Mouse (Mus musculus) heart, adult 2 months (tissue): Measurements from ENCODE around the gene Dctn2. TPM values are rescaled to one million over a fixed set of nuclear protein-coding genes. Genes with fewer than 3 reads are reported as not detected.

Source experiments
- DNase-seq, 2 experiments: peaks; one replicate each; pipeline ENCODE4 v3.0.0; 2021
- H3K27ac ChIP-seq: fragments of 200-600 bp; 2 replicates; pipeline ENCODE4 v1.8.1; 2022
- H3K27me3 ChIP-seq: fragments of 200-500 bp; 2 replicates; pipeline ENCODE4 v1.6.1; 2012; ENCODE audit warnings: mild to moderate bottlenecking, low read length, inconsistent platforms, mixed read lengths; ENCODE audit not compliant: control insufficient read depth, insufficient read depth
- H3K36me3 ChIP-seq: fragments of 200-500 bp; 2 replicates; pipeline ENCODE4 v1.6.1; 2012; ENCODE audit warnings: low read length, inconsistent platforms; ENCODE audit not compliant: control insufficient read depth, insufficient read depth
- H3K4me1 ChIP-seq: fragments of 200-500 bp; 2 replicates; pipeline ENCODE4 v1.6.1; 2011; ENCODE audit warnings: low read length; ENCODE audit not compliant: control insufficient read depth, insufficient read depth
- H3K4me3 ChIP-seq: fragments of 200-600 bp; 2 replicates; pipeline ENCODE4 v1.8.1; 2022
- H3K79me2 ChIP-seq: fragments of 200-500 bp; replicated peaks from 2 replicates; pipeline ENCODE4 v1.6.1; 2012; ENCODE audit warnings: mild to moderate bottlenecking, inconsistent platforms, low read length, moderate library complexity, mixed read lengths; ENCODE audit not compliant: control insufficient read depth, insufficient read depth
- H3K9ac ChIP-seq: fragments of 200-500 bp; 2 replicates; pipeline ENCODE4 v1.6.1; 2012; ENCODE audit warnings: low read depth, mild to moderate bottlenecking, control low read depth, inconsistent platforms, low read length, mixed read lengths
- CTCF ChIP-seq: fragments of 200-600 bp; IDR thresholded peaks from 2 replicates; pipeline ENCODE4 v1.8.1; 2022; ENCODE audit warnings: antibody characterized with exemption, mild to moderate bottlenecking, moderate library complexity
- EP300 ChIP-seq: fragments of 200-500 bp; IDR thresholded peaks from 2 replicates; pipeline ENCODE4 v1.6.1; 2011; ENCODE audit warnings: low read depth, low read length, control low read depth; ENCODE audit not compliant: insufficient read depth
- POLR2A ChIP-seq: fragments of 200-500 bp; IDR thresholded peaks from 2 replicates; pipeline ENCODE4 v1.6.1; 2011; ENCODE audit warnings: mild to moderate bottlenecking, low read depth, low read length, control low read depth; ENCODE audit not compliant: insufficient read depth
- WGBS: fragments of 180-500 bp; shearing (Covaris S2); methylation state at CpG from one replicate; pipeline ENCODE4 v1.1.7; 2018; 5-methylcytosine and 5-hydroxymethylcytosine counted together
- intact Hi-C: fragments of 180-260 bp; cut with DNase I; formaldehyde crosslinking; loops from one replicate; pipeline ENCODE4 v1.15.1; 2025
- polyA plus RNA-seq: library from polyadenylated mRNA; depleted of rRNA; stranded (reverse); fragments of >200 nt; gene quantifications from 2 replicates; pipeline ENCODE4 v1.2.3, GENCODE M21; 2012; rRNA removed
- total RNA-seq, 2 experiments: library from RNA; stranded (reverse); gene quantifications; 2 replicates each; pipeline ENCODE4 v1.2.3; 2021

The Dctn2 gene
- total and polyA plus RNA-seq, 3 experiments = 123 to 139 (median 135) TPM

- Histone ChIP-seq H3K79me2 (no peaks in the 10 kb centered on the region), H3K4me3 (no peak overlapping the region), H3K4me1 (no peaks in the 10 kb centered on the region), H3K9ac (no peak overlapping the region), H3K27ac (no peak overlapping the region), H3K27me3 (peaks cover 5% of the 10 kb centered on the region; the same call in 1 of the 2 replicates), H3K36me3 (no peaks in the 10 kb centered on the region)
- intact Hi-C loops = no loop called here
- DNase-seq = no peak
- no peak for TF ChIP-seq CTCF
- TF ChIP-seq EP300 = no peak
- TF ChIP-seq POLR2A = no peak
- WGBS = 72% methylated on average over 7 of the region's 7 CpGs
These were observed 64.0 kb downstream of the Dctn2 start for GRCm38 (mm10) chr10:127330212-127330611.

Other genes with a start within 250 kb of the Dctn2 start
- gene Tsfm, start 235.5 kb upstream of the Dctn2 start, total RNA-seq = 10 to 100 TPM; 50.8 to 58.7 TPM
- 40.0 and 42.4 TPM in 2 replicates for gene Tsfm, start 235.5 kb upstream of the Dctn2 start, polyA plus RNA-seq
- 1 to 10 TPM; 6.3 to 7.0 TPM for gene Mettl1, start 225.0 kb upstream of the Dctn2 start, total RNA-seq
- 12.3 and 16.0 TPM in 2 replicates for gene Mettl1, start 225.0 kb upstream of the Dctn2 start, polyA plus RNA-seq
- gene Eef1akmt3, start 224.9 kb upstream of the Dctn2 start, total RNA-seq = not detected
- 0.06 TPM in 2 replicates for gene Eef1akmt3, start 224.9 kb upstream of the Dctn2 start, polyA plus RNA-seq
- gene Cyp27b1, start 218.1 kb upstream of the Dctn2 start, total RNA-seq = under 1 TPM in 1 of 2 experiments, not detected in 1; 0.10 TPM
- gene Cyp27b1, start 218.1 kb upstream of the Dctn2 start, polyA plus RNA-seq = 0.12 and 0.35 TPM in 2 replicates
- gene March9, start 206.2 kb upstream of the Dctn2 start, total RNA-seq = 1 to 10 TPM; 2.8 to 3.1 TPM
- 2.5 and 2.7 TPM in 2 replicates for gene March9, start 206.2 kb upstream of the Dctn2 start, polyA plus RNA-seq
- 10 to 100 TPM; 77.8 to 83.0 TPM for gene Cdk4, start 202.8 kb upstream of the Dctn2 start, total RNA-seq
- gene Cdk4, start 202.8 kb upstream of the Dctn2 start, polyA plus RNA-seq = 110 and 139 TPM in 2 replicates
- 10 to 100 TPM; 39.3 to 51.0 TPM for gene Tspan31, start 196.1 kb upstream of the Dctn2 start, total RNA-seq
- gene Tspan31, start 196.1 kb upstream of the Dctn2 start, polyA plus RNA-seq = 67.6 and 130 TPM in 2 replicates
- gene Agap2, start 191.1 kb upstream of the Dctn2 start, total RNA-seq = 1 to 10 TPM; 5.0 to 5.5 TPM
- 2.9 and 4.8 TPM in 2 replicates for gene Agap2, start 191.1 kb upstream of the Dctn2 start, polyA plus RNA-seq
- 10 to 100 TPM; 24.4 to 25.1 TPM for gene Os9, start 145.2 kb upstream of the Dctn2 start, total RNA-seq
- gene Os9, start 145.2 kb upstream of the Dctn2 start, polyA plus RNA-seq = 25.6 and 26.4 TPM in 2 replicates
- gene B4galnt1, start 101.1 kb upstream of the Dctn2 start, total RNA-seq = 1 to 10 TPM; 1.8 to 2.0 TPM
- gene B4galnt1, start 101.1 kb upstream of the Dctn2 start, polyA plus RNA-seq = 4.0 and 9.5 TPM in 2 replicates
- 10 to 100 TPM; 13.2 to 14.7 TPM for gene Slc26a10, start 85.7 kb upstream of the Dctn2 start, total RNA-seq
- gene Slc26a10, start 85.7 kb upstream of the Dctn2 start, polyA plus RNA-seq = 40.5 and 68.0 TPM in 2 replicates
- 10 to 100 TPM in 1 of 2 experiments, 1 to 10 TPM in 1; 9.8 to 10.1 TPM for gene Arhgef25, start 76.3 kb upstream of the Dctn2 start, total RNA-seq
- 17.4 and 18.2 TPM in 2 replicates for gene Arhgef25, start 76.3 kb upstream of the Dctn2 start, polyA plus RNA-seq
- gene Dtx3, start 70.6 kb upstream of the Dctn2 start, total RNA-seq = 10 to 100 TPM; 23.7 to 24.2 TPM
- 92.6 and 102 TPM in 2 replicates for gene Dtx3, start 70.6 kb upstream of the Dctn2 start, polyA plus RNA-seq
- 10 to 100 TPM; 25.7 to 28.8 TPM for gene Pip4k2c, start 54.8 kb upstream of the Dctn2 start, total RNA-seq
- 29.0 and 42.3 TPM in 2 replicates for gene Pip4k2c, start 54.8 kb upstream of the Dctn2 start, polyA plus RNA-seq
- under 1 TPM; 0.34 to 0.45 TPM for gene Kif5a, start 3.0 kb upstream of the Dctn2 start, total RNA-seq
- 1.3 and 2.2 TPM in 2 replicates for gene Kif5a, start 3.0 kb upstream of the Dctn2 start, polyA plus RNA-seq
- 10 to 100 TPM; 19.2 to 20.4 TPM for gene Mbd6, start 22.6 kb downstream of the Dctn2 start, total RNA-seq
- gene Mbd6, start 22.6 kb downstream of the Dctn2 start, polyA plus RNA-seq = 15.8 and 22.3 TPM in 2 replicates
- 10 to 100 TPM; 42.6 to 47.7 TPM for gene Mars, start 45.4 kb downstream of the Dctn2 start, total RNA-seq
- gene Mars, start 45.4 kb downstream of the Dctn2 start, polyA plus RNA-seq = 36.6 and 51.3 TPM in 2 replicates
- gene Arhgap9, start 55.6 kb downstream of the Dctn2 start, total RNA-seq = 1 to 10 TPM; 2.3 to 2.4 TPM
- gene Arhgap9, start 55.6 kb downstream of the Dctn2 start, polyA plus RNA-seq = 2.5 and 4.8 TPM in 2 replicates
- under 1 TPM; 0.91 to 0.96 TPM for gene Gli1, start 75.6 kb downstream of the Dctn2 start, total RNA-seq
- gene Gli1, start 75.6 kb downstream of the Dctn2 start, polyA plus RNA-seq = 2.4 and 3.2 TPM in 2 replicates
- not detected for gene Inhbe, start 88.0 kb downstream of the Dctn2 start, total RNA-seq
- not detected in 2 replicates for gene Inhbe, start 88.0 kb downstream of the Dctn2 start, polyA plus RNA-seq
- not detected for gene Inhbc, start 104.1 kb downstream of the Dctn2 start, total RNA-seq
- 0.18 TPM in 1 of 2 replicates, not detected in the other for gene Inhbc, start 104.1 kb downstream of the Dctn2 start, polyA plus RNA-seq
- 100 to 1,000 TPM; 151 to 171 TPM for gene R3hdm2, start 114.0 kb downstream of the Dctn2 start, total RNA-seq
- gene R3hdm2, start 114.0 kb downstream of the Dctn2 start, polyA plus RNA-seq = 120 and 154 TPM in 2 replicates
- gene Stac3, start 235.3 kb downstream of the Dctn2 start, total RNA-seq = 1 to 10 TPM in 1 of 2 experiments, under 1 TPM in 1; 0.21 to 1.2 TPM
- gene Stac3, start 235.3 kb downstream of the Dctn2 start, polyA plus RNA-seq = 0.86 and 1.7 TPM in 2 replicates
- gene Ndufa4l2, start 248.6 kb downstream of the Dctn2 start, total RNA-seq = 10 to 100 TPM; 20.1 to 27.9 TPM
- gene Ndufa4l2, start 248.6 kb downstream of the Dctn2 start, polyA plus RNA-seq = 45.1 and 64.4 TPM in 2 replicates